Mouse (Mus musculus) forebrain, embryonic 13.5 days (tissue): ENCODE measurements at regions not wholly inside any gene's neighbourhood (a gene's known extent, or its start where the extent isn't known, plus 50 kb on each side); places are given as distances from the start of the nearest gene placed in this dataset.

Experiments
- ATAC-seq: fragments of 200-750 bp; cut with Nextera tagmentation; 2 replicates; pipeline ENCODE4 v1.8.0; 2017
- H3K27ac ChIP-seq: fragments of 300-500 bp; sonication (generic); 2 replicates; pipeline ENCODE4 v1.5.1; 2015; ENCODE audit warnings: inconsistent platforms, mild to moderate bottlenecking, moderate library complexity
- H3K27me3 ChIP-seq: fragments of 300-500 bp; sonication (generic); 2 replicates; pipeline ENCODE4 v1.6.1; 2015; ENCODE audit warnings: mild to moderate bottlenecking, inconsistent platforms
- H3K36me3 ChIP-seq: fragments of 300-500 bp; sonication (generic); 2 replicates; pipeline ENCODE4 v1.6.1; 2015; ENCODE audit warnings: mild to moderate bottlenecking, inconsistent platforms; ENCODE audit not compliant: poor library complexity, severe bottlenecking
- H3K4me1 ChIP-seq: fragments of 300-500 bp; sonication (generic); 2 replicates; pipeline ENCODE4 v1.6.1; 2015; ENCODE audit warnings: inconsistent platforms
- H3K4me2 ChIP-seq: fragments of 300-500 bp; sonication (generic); 2 replicates; pipeline ENCODE4 v1.6.1; 2015; ENCODE audit warnings: inconsistent platforms, mild to moderate bottlenecking, moderate library complexity
- H3K4me3 ChIP-seq: fragments of 300-500 bp; sonication (generic); 2 replicates; pipeline ENCODE4 v1.5.1; 2015; ENCODE audit warnings: mild to moderate bottlenecking, inconsistent platforms
- H3K9ac ChIP-seq: fragments of 300-500 bp; sonication (generic); 2 replicates; pipeline ENCODE4 v1.6.1; 2015; ENCODE audit warnings: mild to moderate bottlenecking, inconsistent platforms
- H3K9me3 ChIP-seq: fragments of 300-500 bp; sonication (generic); replicated peaks from 2 replicates; pipeline ENCODE4 v1.6.1; 2016; ENCODE audit warnings: inconsistent platforms
- WGBS: fragments of 180-500 bp; shearing (Covaris S2); methylation state at CpG from one replicate; pipeline ENCODE4 v1.1.7; 2015; 5-methylcytosine and 5-hydroxymethylcytosine counted together

DNA sequence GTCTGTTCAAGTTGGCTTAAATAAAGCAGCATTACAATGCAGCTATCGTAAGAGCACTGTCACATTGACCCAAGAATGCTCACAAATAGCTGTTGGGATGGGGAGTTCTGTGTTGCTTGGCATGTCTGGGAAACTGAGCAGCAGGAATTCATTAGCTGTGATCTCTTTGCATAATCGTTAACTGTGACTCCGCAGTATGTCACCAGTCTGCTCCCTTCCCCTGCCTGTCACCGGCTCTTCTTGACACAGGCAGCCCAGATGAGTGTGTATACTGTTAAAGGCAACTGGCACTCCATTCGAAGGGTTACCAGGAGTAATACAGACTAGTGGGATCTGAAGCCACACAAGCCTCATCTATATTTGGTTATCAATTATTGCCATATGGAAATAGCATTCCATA, 67.3 kb upstream of the Osbpl8 start:
- ATAC-seq: peak; percentile 63; the same call in 1 of the 2 replicates
- peaks cover 17% of the 10 kb centered on the region for H3K4me1 ChIP-seq
- no peaks in the 10 kb centered on the region for H3K36me3 ChIP-seq
- no peak overlapping the region for H3K27ac ChIP-seq
- 27% methylated on average over 5 of the region's 5 CpGs for WGBS
- no peak overlapping the region for H3K4me3 ChIP-seq
- H3K27me3 ChIP-seq: no peaks in the 10 kb centered on the region
- H3K9ac ChIP-seq: no peak overlapping the region
- H3K4me2 ChIP-seq: no peak overlapping the region
- no peaks in the 10 kb centered on the region for H3K9me3 ChIP-seq

DNA sequence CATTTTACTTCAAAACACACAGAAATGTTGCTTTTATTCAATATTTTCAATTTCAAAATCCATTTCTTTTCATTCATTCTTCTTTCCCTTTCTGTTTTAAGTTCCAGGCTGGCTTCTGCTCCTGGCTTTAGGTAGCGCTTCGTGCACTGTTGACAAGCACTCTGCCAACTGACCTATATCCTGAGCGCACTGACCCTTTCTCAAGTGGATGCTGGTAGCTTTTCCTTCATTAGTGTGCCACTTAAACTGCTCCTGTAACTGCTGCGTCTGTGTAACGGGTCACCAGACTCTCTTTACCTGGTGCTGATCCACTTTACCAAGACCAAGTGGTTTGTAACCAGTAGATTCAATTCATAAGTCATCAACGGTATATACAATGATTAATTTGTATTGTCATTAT, 67.7 kb upstream of the Osbpl8 start:
- no peak for ATAC-seq
- H3K9ac ChIP-seq: no peak overlapping the region
- no peaks in the 10 kb centered on the region for H3K9me3 ChIP-seq
- no peak overlapping the region for H3K4me2 ChIP-seq
- 69% methylated on average over 6 of the region's 6 CpGs for WGBS
- H3K4me1 ChIP-seq: peaks cover 17% of the 10 kb centered on the region
- no peak overlapping the region for H3K27ac ChIP-seq
- no peaks in the 10 kb centered on the region for H3K27me3 ChIP-seq
- no peaks in the 10 kb centered on the region for H3K36me3 ChIP-seq
- no peak overlapping the region for H3K4me3 ChIP-seq

DNA sequence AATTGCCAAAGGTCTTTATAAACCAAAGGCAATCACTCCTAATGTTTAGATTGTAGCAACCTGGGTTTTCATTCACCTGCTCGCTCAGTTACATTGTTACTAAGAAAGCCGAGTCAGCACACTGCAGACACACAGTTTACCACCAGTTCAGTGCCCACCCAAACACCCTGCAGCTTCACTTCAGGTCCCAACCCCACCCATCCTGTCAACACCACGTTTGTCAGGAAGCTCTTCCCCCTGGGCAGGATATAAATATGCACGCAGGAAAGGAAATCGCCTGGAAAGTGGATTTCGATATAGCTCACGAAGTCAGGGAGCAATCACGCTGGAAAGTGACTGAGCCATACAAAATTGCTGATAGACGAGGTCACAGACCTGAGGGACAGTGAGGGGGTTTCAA, 70.1 kb upstream of the Osbpl8 start:
- Histone ChIP-seq H3K9ac (no peak overlapping the region), H3K4me2 (no peak overlapping the region), H3K27me3 (no peaks in the 10 kb centered on the region), H3K27ac (no peak overlapping the region), H3K9me3 (no peaks in the 10 kb centered on the region), H3K36me3 (no peaks in the 10 kb centered on the region), H3K4me1 (peaks cover 12% of the 10 kb centered on the region), H3K4me3 (no peak overlapping the region)
- WGBS: 65% methylated on average over 9 of the region's 9 CpGs
- ATAC-seq: no peak

DNA sequence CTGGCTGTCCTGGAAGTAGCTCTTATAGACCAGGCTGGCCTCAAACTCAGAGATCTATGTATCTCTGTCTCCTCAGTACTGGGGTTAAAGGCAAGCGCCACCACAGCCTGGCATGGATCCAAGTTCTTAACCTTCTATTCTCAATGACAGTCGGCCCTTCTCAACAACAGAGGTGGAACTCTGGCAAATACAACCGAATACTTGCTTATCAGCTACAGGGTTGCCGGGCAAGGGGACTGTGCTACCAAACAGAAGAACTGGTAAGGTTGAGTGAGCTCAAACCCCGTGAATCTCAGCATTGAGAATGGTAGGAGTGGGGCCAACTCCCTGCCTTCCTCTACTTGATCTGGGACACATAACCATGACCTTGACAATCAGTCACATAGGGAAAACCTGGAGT, 75.2 kb upstream of the Osbpl8 start:
- Histone ChIP-seq H3K9me3 (no peaks in the 10 kb centered on the region), H3K27me3 (no peaks in the 10 kb centered on the region), H3K36me3 (no peaks in the 10 kb centered on the region), H3K27ac (no peak overlapping the region), H3K4me3 (no peak overlapping the region), H3K9ac (no peak overlapping the region), H3K4me2 (no peak overlapping the region), H3K4me1 (no peaks in the 10 kb centered on the region)
- no peak for ATAC-seq
- 62% methylated on average over 5 of the region's 5 CpGs for WGBS

DNA sequence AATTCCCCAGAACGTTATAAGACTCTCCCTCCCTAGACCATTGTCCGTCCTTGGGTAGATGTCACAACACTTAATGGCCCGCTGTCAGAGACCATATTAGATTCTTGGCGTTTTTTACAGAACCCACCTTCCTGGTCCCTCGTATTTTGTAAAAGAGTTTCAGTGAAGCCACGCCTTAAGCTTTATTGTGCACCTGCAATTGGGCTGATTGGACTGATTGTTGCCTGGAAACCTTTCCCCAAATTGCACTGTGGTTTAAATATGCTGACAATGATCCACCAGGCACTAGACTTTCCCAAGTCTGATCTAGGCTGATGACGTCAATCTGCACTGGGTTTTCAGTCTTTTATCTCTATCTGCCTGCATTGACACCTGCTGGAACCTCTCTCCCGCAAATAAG, 75.6 kb upstream of the Zdhhc17 start:
- H3K36me3 ChIP-seq: no peaks in the 10 kb centered on the region
- H3K4me1 ChIP-seq: no peaks in the 10 kb centered on the region
- no peak for ATAC-seq
- H3K27me3 ChIP-seq: no peaks in the 10 kb centered on the region
- H3K9me3 ChIP-seq: no peaks in the 10 kb centered on the region
- no peak overlapping the region for H3K27ac ChIP-seq
- no peak overlapping the region for H3K4me2 ChIP-seq
- H3K9ac ChIP-seq: no peak overlapping the region
- 83% methylated on average over 8 of the region's 8 CpGs for WGBS
- no peak overlapping the region for H3K4me3 ChIP-seq

DNA sequence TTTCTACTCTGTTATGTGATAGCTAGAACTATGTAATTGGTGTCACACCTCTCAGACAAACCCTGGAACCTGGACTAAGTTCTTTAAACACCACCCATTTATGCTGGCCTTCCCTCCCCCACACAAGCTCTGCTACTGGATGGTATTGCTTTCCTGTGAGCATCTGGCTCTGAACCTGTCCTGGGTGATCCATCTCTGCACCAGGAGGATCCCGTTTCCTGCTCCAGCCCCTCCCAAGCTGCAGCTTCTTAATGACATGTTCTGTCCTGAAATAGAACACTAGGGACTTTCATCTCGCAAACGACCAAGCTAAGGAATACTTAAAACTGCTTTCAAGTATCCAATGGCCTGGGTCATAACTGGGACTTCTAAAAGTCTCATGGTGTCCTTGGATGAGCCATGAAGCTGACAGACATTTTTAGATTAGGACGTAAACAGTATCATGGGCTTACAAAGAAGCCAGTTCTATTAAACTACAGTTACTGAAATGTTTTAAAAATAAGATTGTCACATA, 74.4 kb upstream of the Zdhhc17 start:
- no peaks in the 10 kb centered on the region for H3K27me3 ChIP-seq

DNA sequence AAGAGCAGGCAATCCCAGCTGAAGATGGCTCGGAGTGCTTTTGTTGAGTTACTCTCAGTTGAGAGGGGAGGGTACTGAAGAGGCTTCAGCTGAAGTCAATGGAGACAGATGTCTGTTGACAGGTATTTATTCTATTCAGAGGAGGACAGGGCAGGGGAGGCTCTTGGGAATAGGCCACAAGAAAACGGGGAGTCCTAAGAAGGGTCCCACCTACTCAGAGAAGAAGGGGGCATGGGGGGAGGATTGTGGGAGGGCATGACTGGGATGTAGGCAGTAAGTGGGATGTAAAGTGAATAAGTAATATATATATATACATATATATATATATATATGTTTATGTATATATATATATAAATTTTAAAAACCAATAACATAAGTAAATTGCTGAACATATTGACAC, 73.9 kb upstream of the Zdhhc17 start:
- H3K27ac ChIP-seq: no peak overlapping the region
- no peaks in the 10 kb centered on the region for H3K27me3 ChIP-seq
- no peak overlapping the region for H3K9ac ChIP-seq
- no peaks in the 10 kb centered on the region for H3K4me1 ChIP-seq
- WGBS: 41% methylated on average over 2 of the region's 2 CpGs
- no peaks in the 10 kb centered on the region for H3K36me3 ChIP-seq
- H3K4me3 ChIP-seq: no peak overlapping the region
- no peak overlapping the region for H3K4me2 ChIP-seq
- ATAC-seq: no peak
- no peaks in the 10 kb centered on the region for H3K9me3 ChIP-seq

More for the DNA sequence above, 74.4 kb upstream of the Zdhhc17 start:
- Histone ChIP-seq H3K4me2 (no peak overlapping the region), H3K27ac (no peak overlapping the region), H3K36me3 (no peaks in the 10 kb centered on the region), H3K9me3 (no peaks in the 10 kb centered on the region), H3K9ac (no peak overlapping the region), H3K4me3 (no peak overlapping the region), H3K4me1 (no peaks in the 10 kb centered on the region)
- ATAC-seq: no peak
- 67% methylated on average over 4 of the region's 4 CpGs for WGBS

DNA sequence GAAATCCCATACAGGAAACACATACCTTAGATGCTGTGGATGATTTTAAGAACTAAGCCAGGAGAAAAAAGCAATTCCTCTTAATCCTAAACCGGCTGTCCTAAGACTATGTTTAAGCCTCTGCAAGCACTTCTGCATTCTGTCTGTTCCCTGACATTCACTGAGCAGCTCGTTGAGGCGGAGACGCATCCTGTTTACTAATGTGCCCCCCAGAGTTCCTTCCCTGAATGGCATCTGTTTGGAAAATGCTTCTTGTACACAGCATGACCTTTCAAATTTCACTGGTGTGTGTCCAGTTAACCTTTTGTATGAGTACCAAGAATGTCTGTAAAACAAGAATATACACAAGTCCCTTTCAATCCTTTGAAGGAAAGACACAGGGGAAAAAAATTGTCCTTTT, 73.4 kb upstream of the Zdhhc17 start:
- no peak overlapping the region for H3K4me3 ChIP-seq
- H3K4me1 ChIP-seq: no peaks in the 10 kb centered on the region
- WGBS: 18% methylated on average over 4 of the region's 4 CpGs
- H3K4me2 ChIP-seq: no peak overlapping the region
- H3K27me3 ChIP-seq: no peaks in the 10 kb centered on the region
- no peak overlapping the region for H3K9ac ChIP-seq
- H3K9me3 ChIP-seq: no peaks in the 10 kb centered on the region
- ATAC-seq: no peak
- no peaks in the 10 kb centered on the region for H3K36me3 ChIP-seq
- no peak overlapping the region for H3K27ac ChIP-seq

DNA sequence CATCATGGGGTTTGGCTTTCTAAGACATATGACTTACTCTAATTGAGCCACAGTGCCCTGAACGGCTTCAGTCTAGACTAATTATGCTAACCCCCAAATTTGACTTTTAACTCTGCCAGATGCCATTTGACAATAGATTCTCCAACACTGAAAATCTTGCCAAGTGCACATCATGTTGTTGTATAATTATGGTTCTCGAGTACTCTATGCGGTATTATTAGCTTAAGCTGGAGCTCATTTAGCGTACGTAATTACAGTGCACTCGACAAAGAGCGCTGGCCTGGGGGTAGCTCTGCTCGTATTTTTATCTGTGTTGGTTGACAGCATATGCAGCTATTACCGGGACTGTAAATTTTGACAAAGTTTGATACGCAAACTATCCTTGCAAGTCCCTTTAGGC, 70.4 kb upstream of the Zdhhc17 start:
- 51% methylated on average over 10 of the region's 10 CpGs for WGBS
- Histone ChIP-seq H3K4me3 (no peak overlapping the region), H3K9ac (no peak overlapping the region), H3K27ac (no peak overlapping the region), H3K27me3 (no peaks in the 10 kb centered on the region), H3K9me3 (no peaks in the 10 kb centered on the region), H3K4me2 (no peak overlapping the region), H3K4me1 (no peaks in the 10 kb centered on the region), H3K36me3 (no peaks in the 10 kb centered on the region)
- peak; percentile 84 for ATAC-seq

DNA sequence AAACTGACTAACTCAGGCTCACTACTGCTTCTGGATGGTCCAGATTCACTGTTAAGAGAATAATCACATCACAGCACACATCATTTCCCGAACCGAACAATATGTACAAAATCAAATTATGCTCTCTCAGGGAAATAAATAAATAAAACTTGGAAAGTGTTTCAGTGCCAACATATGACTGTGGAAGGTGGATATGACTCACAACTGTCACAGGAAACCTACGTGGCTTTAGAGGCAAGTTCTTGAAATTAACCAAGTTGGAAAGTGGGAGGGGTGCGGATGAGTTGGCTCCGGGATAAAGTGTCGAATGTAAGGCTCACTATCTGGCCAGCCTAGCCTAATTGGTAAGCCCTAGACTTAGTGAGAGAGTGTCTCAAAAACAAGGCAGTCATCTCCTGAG, 69.1 kb upstream of the Zdhhc17 start:
- no peak for ATAC-seq
- H3K27me3 ChIP-seq: no peaks in the 10 kb centered on the region; the same call in 1 of the 2 replicates
- H3K9me3 ChIP-seq: no peaks in the 10 kb centered on the region
- no peak overlapping the region for H3K4me2 ChIP-seq
- no peaks in the 10 kb centered on the region for H3K4me1 ChIP-seq
- H3K36me3 ChIP-seq: no peaks in the 10 kb centered on the region
- no peak overlapping the region for H3K27ac ChIP-seq
- H3K9ac ChIP-seq: no peak overlapping the region
- no peak overlapping the region for H3K4me3 ChIP-seq
- WGBS: 85% methylated on average over 6 of the region's 6 CpGs

DNA sequence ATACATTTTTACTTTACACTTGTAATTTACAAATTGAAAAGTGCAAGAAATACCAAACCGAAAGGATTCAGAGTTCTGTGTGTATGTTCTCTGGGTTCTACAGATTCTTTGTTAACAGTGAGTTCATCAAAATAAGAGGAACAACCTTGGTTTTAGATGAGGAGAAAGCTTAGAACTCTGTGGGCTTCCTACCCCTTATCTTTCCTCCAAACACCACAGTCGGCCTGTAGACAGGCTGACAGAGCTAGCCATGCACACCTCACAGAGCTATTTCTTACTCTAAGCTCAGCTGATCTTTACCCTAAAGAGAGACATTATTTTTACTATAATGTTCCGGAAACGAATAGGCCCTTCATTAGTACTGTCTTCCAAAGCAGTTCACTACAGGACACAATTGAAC, 67.7 kb upstream of the Zdhhc17 start:
- Histone ChIP-seq H3K9me3 (no peaks in the 10 kb centered on the region), H3K36me3 (no peaks in the 10 kb centered on the region), H3K4me3 (no peak overlapping the region), H3K27me3 (no peaks in the 10 kb centered on the region; the same call in 1 of the 2 replicates), H3K27ac (no peak overlapping the region), H3K4me1 (peaks cover 7% of the 10 kb centered on the region), H3K4me2 (no peak overlapping the region), H3K9ac (no peak overlapping the region)
- 86% methylated on average over 4 of the region's 4 CpGs for WGBS
- ATAC-seq: no peak

DNA sequence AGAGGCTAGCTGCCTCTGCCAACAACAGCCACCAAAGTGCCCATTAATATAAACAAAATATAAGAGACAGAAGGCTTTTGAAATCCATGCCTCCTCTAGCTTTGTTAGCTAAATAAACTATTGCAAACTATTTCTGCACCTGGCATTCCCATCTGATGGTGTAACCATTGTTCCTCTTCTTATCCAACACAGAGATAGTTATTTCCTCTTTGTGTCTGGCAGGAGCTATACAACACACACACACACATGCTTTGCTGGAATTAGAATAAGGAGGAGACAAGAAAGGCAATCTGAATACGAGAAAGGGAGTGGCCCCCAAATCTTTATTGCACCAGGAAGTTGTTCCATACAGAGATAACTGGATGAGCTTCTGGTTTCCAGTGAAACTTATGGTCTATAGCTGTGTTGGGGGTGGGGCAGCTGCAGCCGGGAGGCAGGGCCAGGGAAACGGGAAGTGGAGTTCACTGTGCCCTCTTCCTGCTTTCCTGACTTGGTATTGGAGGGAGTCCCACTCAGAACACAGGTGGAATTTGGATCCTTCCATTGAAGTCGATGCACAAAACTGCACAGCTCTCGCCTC, 64.0 kb upstream of the Zdhhc17 start:
- no peak overlapping the region for H3K9ac ChIP-seq
- H3K27ac ChIP-seq: no peak overlapping the region
- WGBS: 70% methylated on average over 5 of the region's 5 CpGs
- H3K4me2 ChIP-seq: no peak overlapping the region
- no peaks in the 10 kb centered on the region for H3K9me3 ChIP-seq
- H3K4me1 ChIP-seq: peaks cover 16% of the 10 kb centered on the region
- no peaks in the 10 kb centered on the region; the same call in 1 of the 2 replicates for H3K27me3 ChIP-seq
- ATAC-seq: no peak
- no peaks in the 10 kb centered on the region for H3K36me3 ChIP-seq
- H3K4me3 ChIP-seq: no peak overlapping the region

DNA sequence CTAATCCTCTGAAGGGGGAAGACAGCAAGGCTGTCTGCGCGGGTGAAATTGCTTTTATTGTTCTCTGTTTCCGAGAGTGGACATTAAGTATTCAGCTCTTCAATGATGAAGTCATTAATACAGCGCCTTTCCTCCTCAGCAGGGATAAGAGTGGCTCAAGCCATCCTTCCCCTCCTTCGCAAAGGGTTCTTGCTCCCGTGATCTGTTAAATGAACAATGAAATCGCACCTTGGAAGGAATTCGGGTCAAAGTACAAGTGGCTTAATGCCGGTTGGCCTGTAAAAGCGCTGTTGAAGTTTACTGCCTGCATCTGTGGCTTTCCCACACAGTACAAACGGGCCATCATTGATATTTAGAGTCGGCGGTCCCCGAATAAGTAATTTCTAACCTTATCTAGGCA, 63.3 kb upstream of the Zdhhc17 start:
- no peak for ATAC-seq
- 14% methylated on average over 14 of the region's 14 CpGs for WGBS
- no peak overlapping the region for H3K9ac ChIP-seq

More for the DNA sequence above, 63.3 kb upstream of the Zdhhc17 start:
- Histone ChIP-seq H3K27me3 (no peaks in the 10 kb centered on the region; the same call in 1 of the 2 replicates), H3K4me1 (peaks cover 16% of the 10 kb centered on the region), H3K9me3 (no peaks in the 10 kb centered on the region), H3K27ac (no peak overlapping the region), H3K36me3 (no peaks in the 10 kb centered on the region), H3K4me2 (0 out of 2 replicates have a peak overlapping the region, but pooled peaks have one; percentile 10), H3K4me3 (no peak overlapping the region)
